Mouse (Mus musculus): ENCODE data around the gene Gm11487.
"Not testable (repeated sequence)": the region's sequence is repeated elsewhere in the genome, so short reads cannot be mapped to it uniquely, and the experiment has no call there.

Gene Gm11487

DNA sequence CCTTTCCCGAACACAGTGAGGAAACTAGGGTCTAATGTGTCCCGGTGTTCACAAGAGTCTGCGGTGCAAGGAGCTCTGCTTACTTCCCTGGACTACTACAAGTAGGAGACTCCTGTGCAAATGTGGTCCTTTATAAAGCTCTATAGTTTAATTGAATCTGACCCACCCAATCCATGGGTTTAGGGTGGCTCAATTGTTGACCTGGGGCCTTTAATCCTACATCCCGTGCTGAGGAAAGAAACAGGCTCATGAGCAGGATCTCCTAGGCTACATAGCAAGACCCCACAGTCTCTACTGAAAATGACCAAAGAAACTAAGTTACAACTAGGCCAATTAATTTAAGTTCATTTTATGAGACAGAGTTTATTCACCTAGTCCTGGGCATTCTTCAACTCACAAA lies at the start of gene Gm11487:
TSS of gene Gm11487 (minus strand) at position 101 of the 400 bp plus-strand sequence.
- in situ Hi-C loops (cut with MboI) = not testable (repeated sequence)

GRCm38 (mm10) chr4:73444715-73445114 lies 39.8 kb upstream of the Gm11487 start:
- in situ Hi-C loops (cut with MboI) = no loop called here

GRCm38 (mm10) chr4:73442568-73442967 lies 37.7 kb upstream of the Gm11487 start:
- in situ Hi-C loops (cut with MboI) = no loop called here

- in situ Hi-C loops (cut with MboI) = no loop called here
Measured at GRCm38 (mm10) chr4:73425903-73426302, 21.0 kb upstream of the Gm11487 start.

- in situ Hi-C loops (cut with MboI) = no loop called here
Measured at GRCm38 (mm10) chr4:73423049-73423448, 18.2 kb upstream of the Gm11487 start.

DNA sequence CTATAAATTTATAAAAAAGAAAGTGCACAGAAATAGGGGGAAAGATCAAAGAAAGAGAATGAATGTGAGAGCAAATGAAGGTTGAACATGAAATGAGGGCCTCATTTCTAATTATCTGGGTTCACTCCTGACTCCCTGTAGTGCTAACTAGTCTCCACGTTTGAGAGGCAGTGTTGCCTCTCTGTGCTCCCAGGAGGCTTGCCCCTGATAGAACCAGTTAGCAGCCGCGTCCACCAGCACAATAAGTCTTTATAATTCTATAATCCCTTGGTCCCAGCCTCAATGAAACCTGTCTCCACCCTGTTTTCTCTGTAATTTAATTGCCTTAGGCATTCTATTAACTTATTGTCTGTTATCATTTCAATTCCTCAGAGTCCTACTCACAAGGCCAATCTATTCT lies 38.3 kb downstream of the Gm11487 start:
- in situ Hi-C loops (cut with MboI) = no loop called here

Measured in mature B cell (primary cell).